Mouse (Mus musculus) olfactory bulb, adult 2 months (tissue): ENCODE measurements around the gene Camkv. TPM values are rescaled to one million over a fixed set of nuclear protein-coding genes. Genes with fewer than 3 reads are reported as not detected.

ENCODE experiments used
- H3K27ac ChIP-seq: fragments of 200-500 bp; 2 replicates; pipeline ENCODE4 v1.5.1; 2012; ENCODE audit warnings: low read depth, low read length; ENCODE audit not compliant: insufficient read depth
- H3K4me1 ChIP-seq: fragments of 200-500 bp; 2 replicates; pipeline ENCODE4 v1.6.1; 2012; ENCODE audit warnings: low read length; ENCODE audit not compliant: control insufficient read depth, insufficient read depth
- H3K4me3 ChIP-seq: fragments of 200-500 bp; 2 replicates; pipeline ENCODE4 v1.5.1; 2012; ENCODE audit warnings: mild to moderate bottlenecking, low read depth, low read length, moderate library complexity; ENCODE audit not compliant: insufficient read depth
- CTCF ChIP-seq: fragments of 200-500 bp; IDR thresholded peaks from 2 replicates; pipeline ENCODE4 v1.5.1; 2012; ENCODE audit warnings: low read depth, mild to moderate bottlenecking, low read length, moderate library complexity; ENCODE audit not compliant: insufficient read depth
- POLR2A ChIP-seq: fragments of 200-500 bp; IDR thresholded peaks from 2 replicates; pipeline ENCODE4 v1.6.1; 2012; ENCODE audit warnings: mild to moderate bottlenecking, low read depth, low read length, moderate library complexity; ENCODE audit not compliant: insufficient read depth
- WGBS: fragments of 180-500 bp; shearing (Covaris S2); methylation state at CpG from one replicate; pipeline ENCODE4 v1.1.7; 2018; 5-methylcytosine and 5-hydroxymethylcytosine counted together
- polyA plus RNA-seq: library from polyadenylated mRNA; stranded (reverse); fragments of >200 nt; gene quantifications from 2 replicates; pipeline ENCODE4 v1.2.4, GENCODE M21; 2012; ENCODE audit warnings: low replicate concordance; ENCODE audit not compliant: missing spikeins, insufficient read depth, insufficient read length

Camkv gene
- polyA plus RNA-seq, 1 experiment, result not detected

GRCm38 (mm10) chr9:107917895-107918608 is 17.4 kb upstream of the Camkv start:
- Histone ChIP-seq H3K4me3 (no peak overlapping the region), H3K4me1 (peaks cover 13% of the 10 kb centered on the region), H3K27ac (no peak overlapping the region)
- no peak for TF ChIP-seq CTCF
- TF ChIP-seq POLR2A, result no peak
- 28% methylated on average over 13 of the region's 13 CpGs for WGBS

- TF ChIP-seq CTCF (no peak), POLR2A (no peak)
- Histone ChIP-seq H3K27ac (no peak overlapping the region), H3K4me3 (no peak overlapping the region), H3K4me1 (peaks cover 22% of the 10 kb centered on the region)
- WGBS, result 70% methylated on average over 6 of the region's 6 CpGs
Measured at GRCm38 (mm10) chr9:107918884-107919283, 16.6 kb upstream of the Camkv start.

GRCm38 (mm10) chr9:107919441-107919840 is 16.0 kb upstream of the Camkv start:
- H3K4me1 ChIP-seq, result peaks cover 27% of the 10 kb centered on the region
- TF ChIP-seq CTCF, result no peak
- TF ChIP-seq POLR2A, result no peak
- H3K4me3 ChIP-seq, result no peak overlapping the region
- 82% methylated on average over 5 of the region's 5 CpGs for WGBS
- H3K27ac ChIP-seq, result no peak overlapping the region

GRCm38 (mm10) chr9:107923021-107923420 is 12.5 kb upstream of the Camkv start:
- WGBS, result 32% methylated on average over 7 of the region's 7 CpGs
- no peak for TF ChIP-seq POLR2A
- peak; percentile 28; the same call in 1 of the 2 replicates for TF ChIP-seq CTCF

GRCm38 (mm10) chr9:107923956-107924355 is 11.5 kb upstream of the Camkv start:
- TF ChIP-seq CTCF (no peak), POLR2A (no peak)
- peak overlapping the region; percentile 92 for H3K27ac ChIP-seq
- peaks cover 48% of the 10 kb centered on the region for H3K4me1 ChIP-seq
- H3K4me3 ChIP-seq, result no peak overlapping the region
- WGBS, result 9% methylated on average over 6 of the region's 6 CpGs

More at GRCm38 (mm10) chr9:107923021-107923420, 12.5 kb upstream of the Camkv start:
- H3K4me3 ChIP-seq, result no peak overlapping the region
- peak overlapping the region; percentile 92; the same call in 1 of the 2 replicates for H3K27ac ChIP-seq
- H3K4me1 ChIP-seq, result peaks cover 45% of the 10 kb centered on the region

- WGBS, result 30% methylated on average over 3 of the region's 3 CpGs
- H3K27ac ChIP-seq, result peak overlapping the region; percentile 92; the same call in 1 of the 2 replicates
- peaks cover 48% of the 10 kb centered on the region for H3K4me1 ChIP-seq
Measured at GRCm38 (mm10) chr9:107925251-107925650, 10.2 kb upstream of the Camkv start.

GRCm38 (mm10) chr9:107926920-107927420 is 8.5 kb upstream of the Camkv start:
- H3K27ac ChIP-seq, result peak overlapping the region; percentile 46; the same call in 1 of the 2 replicates
- 29% methylated on average over 9 of the region's 9 CpGs for WGBS
- no peak overlapping the region for H3K4me3 ChIP-seq
- no peak for TF ChIP-seq POLR2A
- TF ChIP-seq CTCF, result no peak
- H3K4me1 ChIP-seq, result peaks cover 61% of the 10 kb centered on the region

More at GRCm38 (mm10) chr9:107925251-107925650, 10.2 kb upstream of the Camkv start:
- no peak for TF ChIP-seq CTCF
- H3K4me3 ChIP-seq, result no peak overlapping the region

GRCm38 (mm10) chr9:107927749-107928148 is 7.7 kb upstream of the Camkv start:
- Histone ChIP-seq H3K27ac (0 out of 2 replicates have a peak overlapping the region, but pooled peaks have one; percentile 46), H3K4me3 (no peak overlapping the region), H3K4me1 (peaks cover 66% of the 10 kb centered on the region)
- 49% methylated on average over 5 of the region's 5 CpGs for WGBS
- TF ChIP-seq POLR2A (no peak), CTCF (no peak)

- Histone ChIP-seq H3K4me3 (no peak within 1 kb of the TSS), H3K27ac (0 out of 2 replicates have a peak within 1 kb of the TSS, but pooled peaks have one; percentile 46), H3K4me1 (peaks cover 63% of the 10 kb centered on the region)
- no peak for TF ChIP-seq CTCF
- no peak for TF ChIP-seq POLR2A
- 88% methylated on average over 3 of the region's 3 CpGs for WGBS
Measured at GRCm38 (mm10) chr9:107928169-107928568, 7.3 kb upstream of the Camkv start, which contains the start of gene Actl11. Actl11 (plus strand) TSS chr9:107928469.

GRCm38 (mm10) chr9:107932221-107932620 is 3.3 kb upstream of the Camkv start:
- Histone ChIP-seq H3K27ac (peak overlapping the region; percentile 11), H3K4me1 (peaks cover 42% of the 10 kb centered on the region), H3K4me3 (no peak overlapping the region)
- TF ChIP-seq CTCF (no peak), POLR2A (no peak)
- 38% methylated on average over 4 of the region's 4 CpGs for WGBS
